Mouse (Mus musculus) embryonic stem cell, embryonic (primary cell): Measurements from ENCODE around the gene Dchs1.

Source experiments
- CTCF ChIA-PET, 4 experiments: fragments of 300-600 bp in 2 of 4; fragments of 350-600 bp in 2 of 4; sonication (Branson Sonifier 250); formaldehyde crosslinking; loops; one replicate each; lab custom pipeline; 2022; ENCODE audit warnings: inconsistent platforms in 2 of 4; lab: Charles Lee
- POLR2A ChIA-PET, 4 experiments: fragments of 300-600 bp in 2 of 4; fragments of 350-600 bp in 2 of 4; sonication (Branson Sonifier 250); formaldehyde crosslinking; loops; one replicate each; lab custom pipeline; 2022; ENCODE audit warnings: antibody characterized with exemption in 4 of 4, inconsistent platforms in 1 of 4; lab: Charles Lee

The Dchs1 gene

GRCm38 (mm10) chr7:105796972-105797371 is 9.5 kb upstream of the Dchs1 start:
- POLR2A ChIA-PET, result interaction anchor here in 3 of 4 experiments (0.6 to 1.8 kb wide), 5 partner anchors 12 to 47 kb away, joined by 3 to 7 read pairs (median 4); partner anchors contain the start of genes Mrpl17 (in 1 of the 3) and Tpp1 (in 1 of the 3)
- CTCF ChIA-PET, result interaction anchor here in 1 of 4 experiments (1.0 kb wide), 1 partner anchor 13 kb away, joined by 3 read pairs; no protein-coding TSS in a partner anchor

GRCm38 (mm10) chr7:105795759-105796366 is 8.4 kb upstream of the Dchs1 start:
- POLR2A ChIA-PET, result no interaction called here

GRCm38 (mm10) chr7:105793701-105794100 is 6.2 kb upstream of the Dchs1 start:
- POLR2A ChIA-PET, result interaction anchor here in 1 of 4 experiments (1.0 to 2.6 kb wide), 2 partner anchors 10 to 17 kb away, joined by 3 to 7 read pairs; partner anchors contain the start of gene Mrpl17

More at GRCm38 (mm10) chr7:105795759-105796366, 8.4 kb upstream of the Dchs1 start:
- CTCF ChIA-PET, result interaction anchor here in 1 of 4 experiments (0.6 kb wide), 1 partner anchor 10 kb away, joined by 3 read pairs; no protein-coding TSS in a partner anchor

GRCm38 (mm10) chr7:105791147-105791546 is 3.7 kb upstream of the Dchs1 start:
- CTCF ChIA-PET, result interaction anchor here in 3 of 4 experiments (0.5 to 1.1 kb wide), 3 partner anchors 26 to 141 kb away, joined by 3 to 4 read pairs (median 3); partner anchors contain the start of gene Dnhd1 (in 1 of the 3)

More at GRCm38 (mm10) chr7:105793701-105794100, 6.2 kb upstream of the Dchs1 start:
- CTCF ChIA-PET, result interaction anchor here in 1 of 4 experiments (0.7 kb wide), 1 partner anchor 1876 kb away, joined by 3 read pairs; no protein-coding TSS in a partner anchor

GRCm38 (mm10) chr7:105786506-105787284 is 759 bp downstream of the Dchs1 start:
- CTCF ChIA-PET, result no interaction called here
- POLR2A ChIA-PET, result interaction anchor here in 2 of 4 experiments (0.8 to 4.3 kb wide), 3 partner anchors 14 to 35 kb away, joined by 3 to 24 read pairs (median 5); partner anchors contain the start of gene Tpp1 (in 2 of the 2)

More at GRCm38 (mm10) chr7:105791147-105791546, 3.7 kb upstream of the Dchs1 start:
- POLR2A ChIA-PET, result interaction anchor here in 2 of 4 experiments (0.8 to 2.6 kb wide), 9 partner anchors 8 to 210 kb away, joined by 3 to 10 read pairs (median 4); partner anchors contain the start of genes Mrpl17 (in 2 of the 2), Tpp1 (in 2 of the 2) and Rrp8 (in 1 of the 2)

- POLR2A ChIA-PET, result interaction anchor here in 2 of 4 experiments (1.0 to 4.3 kb wide), 4 partner anchors 10 to 48 kb away, joined by 3 to 24 read pairs (median 4); partner anchors contain the start of genes Tpp1 (in 2 of the 2) and Ilk (in 1 of the 2)
- CTCF ChIA-PET, result interaction anchor here in 1 of 4 experiments (1.1 kb wide), 1 partner anchor 12 kb away, joined by 3 read pairs; no protein-coding TSS in a partner anchor
These were observed 2.9 kb downstream of the Dchs1 start for GRCm38 (mm10) chr7:105784556-105784955.

GRCm38 (mm10) chr7:105783861-105784260 is 3.6 kb downstream of the Dchs1 start:
- ChIA-PET CTCF (interaction anchor here in 1 of 4 experiments (1.1 kb wide), 1 partner anchor 13 kb away, joined by 3 read pairs; no protein-coding TSS in a partner anchor), POLR2A (interaction anchor here in 3 of 4 experiments (1.2 to 4.3 kb wide), 7 partner anchors 10 to 48 kb away, joined by 3 to 24 read pairs (median 4); partner anchors contain the start of genes Tpp1 (in 3 of the 3) and Ilk (in 1 of the 3))

- ChIA-PET POLR2A (no interaction called here), CTCF (no interaction called here)
These were observed 8.7 kb downstream of the Dchs1 start for GRCm38 (mm10) chr7:105778553-105779265.

GRCm38 (mm10) chr7:105777797-105778552 is 9.5 kb downstream of the Dchs1 start:
- ChIA-PET CTCF (interaction anchor here in 1 of 4 experiments (0.6 kb wide), 1 partner anchor 39 kb away, joined by 6 read pairs; no protein-coding TSS in a partner anchor), POLR2A (no interaction called here)

- CTCF ChIA-PET, result no interaction called here
- POLR2A ChIA-PET, result no interaction called here
These were observed 10.1 kb downstream of the Dchs1 start for GRCm38 (mm10) chr7:105777316-105777715.

- POLR2A ChIA-PET, result no interaction called here
- CTCF ChIA-PET, result no interaction called here
These were observed 11.4 kb downstream of the Dchs1 start for GRCm38 (mm10) chr7:105776026-105776425.

- CTCF ChIA-PET, result no interaction called here
These were observed 12.8 kb downstream of the Dchs1 start for GRCm38 (mm10) chr7:105774661-105775060.

GRCm38 (mm10) chr7:105773041-105773440 is 14.4 kb downstream of the Dchs1 start:
- POLR2A ChIA-PET, result interaction anchor here in 3 of 4 experiments (0.7 to 1.8 kb wide), 12 partner anchors 10 to 38 kb away, joined by 3 to 6 read pairs (median 4); partner anchors contain the start of genes Mrpl17 (in 2 of the 3), Tpp1 (in 2 of the 3) and Taf10 (in 1 of the 3)

More at GRCm38 (mm10) chr7:105774661-105775060, 12.8 kb downstream of the Dchs1 start:
- POLR2A ChIA-PET, result interaction anchor here in 1 of 4 experiments (1.0 kb wide), 1 partner anchor 11 kb away, joined by 3 read pairs; no protein-coding TSS in a partner anchor

GRCm38 (mm10) chr7:105772331-105772730 is 15.1 kb downstream of the Dchs1 start:
- ChIA-PET POLR2A (interaction anchor here in 3 of 4 experiments (1.1 to 1.8 kb wide), 7 partner anchors 10 to 39 kb away, joined by 3 to 6 read pairs (median 5); partner anchors contain the start of genes Mrpl17 (in 2 of the 3) and Tpp1 (in 1 of the 3)), CTCF (interaction anchor here in 1 of 4 experiments (0.8 kb wide), 1 partner anchor 121 kb away, joined by 6 read pairs; the partner anchor contains the start of gene Dnhd1)

More at GRCm38 (mm10) chr7:105773041-105773440, 14.4 kb downstream of the Dchs1 start:
- CTCF ChIA-PET, result no interaction called here

GRCm38 (mm10) chr7:105769959-105770358 is 17.5 kb downstream of the Dchs1 start:
- CTCF ChIA-PET, result no interaction called here
- POLR2A ChIA-PET, result interaction anchor here in 1 of 4 experiments (0.8 kb wide), 1 partner anchor 8 kb away, joined by 3 read pairs; no protein-coding TSS in a partner anchor

GRCm38 (mm10) chr7:105767729-105768165 is 19.7 kb downstream of the Dchs1 start:
- POLR2A ChIA-PET, result interaction anchor here in 1 of 4 experiments (1.3 kb wide), 1 partner anchor 15 kb away, joined by 5 read pairs; the partner anchor contains the start of gene Tpp1
- CTCF ChIA-PET, result no interaction called here
